In genomic region chr12:84050744-84051143, GRCm38 (mm10) we compare ENCODE assay signal across 19 mouse cellular contexts. TPM values are rescaled to one million over a fixed set of nuclear protein-coding genes. Genes with fewer than 3 reads are reported as not detected.
A peak's percentile ranks its signal among the peaks of the same experiment; 100 is the strongest.
DNase-seq lines count a peak whose midpoint lies in the region; ATAC-seq and TF ChIP-seq lines count a peak whose summit lies in the region.
"Not testable (repeated sequence)": the region's sequence is repeated elsewhere in the genome, so short reads cannot be mapped to it uniquely, and the experiment has no call there.
"Had no signal": no experiment of that assay in that cellular context is flagged by ENCODE, and none has a peak within 500 bp of the region (broad histone marks: within the 10 kb centered on the region; RNA-seq: fewer than 3 reads in every experiment).

No protein-coding gene starts in this region.

- 72% methylated on average over 5 of the region's 5 CpGs for WGBS in kidney, postnatal 0 days
- 81% methylated on average over 5 of the region's 5 CpGs for WGBS in liver, embryonic 11.5 days

- TF ChIP-seq CTCF in kidney, postnatal 0 days (IDR thresholded peaks at IDR 0.05; ENCODE audit: low read depth): not testable (repeated sequence)

- H3K27ac ChIP-seq in kidney, postnatal 0 days: 0 out of 2 replicates have a peak overlapping the region, but pooled peaks have one; percentile 70
- H3K27ac ChIP-seq in liver, embryonic 11.5 days (ENCODE audit: low read depth, low read length): not testable (repeated sequence)

- not testable (repeated sequence) for H3K4me3 ChIP-seq in kidney, postnatal 0 days (replicated peaks; ENCODE audit: low read depth, low read length); liver, embryonic 11.5 days (ENCODE audit: low read depth, low read length)

- peak; percentile 76 for DNase-seq in heart, adult 11 months
- DNase-seq in kidney, adult 18-20 months: peak; percentile 53
- DNase-seq in kidney, adult 8-10 months: peak; percentile 65 to 80
- DNase-seq in kidney, postnatal 0 days (ENCODE audit: low spot score): not testable (repeated sequence)
- DNase-seq in kidney, postnatal 14 days: peak; percentile 53
- peak; percentile 74 to 82 for DNase-seq in kidney, postnatal 36 days
- peak; percentile 26 for DNase-seq in liver, embryonic 11.5 days (ENCODE audit: low spot score)
- DNase-seq in testis, postnatal 10 days (ENCODE audit: low spot score): peak; percentile 16

- not testable (repeated sequence) for H3K9me3 ChIP-seq in kidney, postnatal 0 days (replicated peaks; ENCODE audit: low read length); liver, embryonic 11.5 days (ENCODE audit: control insufficient read depth, low read length)

- not testable (repeated sequence) for H3K4me1 ChIP-seq in kidney, postnatal 0 days (replicated peaks; ENCODE audit: insufficient read depth, low read length); liver, embryonic 11.5 days (replicated peaks; ENCODE audit: control insufficient read depth, insufficient read depth, low read length)

- H3K36me3 ChIP-seq in kidney, postnatal 0 days (ENCODE audit: insufficient read depth, low read length); liver, embryonic 11.5 days (ENCODE audit: control insufficient read depth, insufficient read depth, low read length): not testable (repeated sequence)

- not testable (repeated sequence) for H3K9ac ChIP-seq in kidney, postnatal 0 days (ENCODE audit: low read depth, low read length); liver, embryonic 11.5 days (ENCODE audit: low read depth, low read length)

- ATAC-seq in kidney, postnatal 0 days (replicated peaks; ENCODE audit: low FRiP score, low read depth): peak; percentile 79
- not testable (repeated sequence) for ATAC-seq in liver, embryonic 11.5 days (replicated peaks; ENCODE audit: low FRiP score)

- not testable (repeated sequence) for H3K4me2 ChIP-seq in kidney, postnatal 0 days (ENCODE audit: low read length); liver, embryonic 11.5 days

- H3K27me3 ChIP-seq in kidney, postnatal 0 days (ENCODE audit: insufficient read depth, low read length): not testable (repeated sequence)
- peaks cover 23% of the 10 kb centered on the region for H3K27me3 ChIP-seq in liver, embryonic 11.5 days (replicated peaks; ENCODE audit: control insufficient read depth, insufficient read depth, low read length)

RNA-seq across cellular contexts. Expression of gene Acot3, which starts 1.2 kb away (rescaled TPM):
- polyA plus RNA-seq in kidney, postnatal 0 days (2015; fragmentation: Nextera tagmentation; extraction: Ambion mirVana): 9.3 and 9.5 TPM in 2 replicates
- polyA plus RNA-seq in liver, embryonic 11.5 days (2014; fragmentation: Nextera tagmentation; extraction: Ambion mirVana): 3.0 and 3.8 TPM in 2 replicates
- polyA plus RNA-seq: activated CD4-positive, CD25-positive, alpha-beta regulatory T cell, adult 4 months; C2C12 had no signal

RNA-seq across cellular contexts. Expression of gene Gm49366, which starts 12.0 kb away (rescaled TPM):
- polyA plus RNA-seq in kidney, postnatal 0 days (2015; fragmentation: Nextera tagmentation; extraction: Ambion mirVana): not detected in 2 replicates
- polyA plus RNA-seq in liver, embryonic 11.5 days (2014; fragmentation: Nextera tagmentation; extraction: Ambion mirVana): not detected in 2 replicates
- polyA plus RNA-seq: activated CD4-positive, CD25-positive, alpha-beta regulatory T cell, adult 4 months; C2C12; cerebellum, adult 2 months; cortical plate, adult 2 months; embryonic facial prominence, embryonic 10.5 days; embryonic facial prominence, embryonic 12.5 days; embryonic facial prominence, embryonic 14.5 days; forebrain, embryonic 11.5 days; forebrain, embryonic 13.5 days; forebrain, embryonic 15.5 days; Patski had no signal

RNA-seq across cellular contexts. Expression of gene Acot4, which starts 12.6 kb away (rescaled TPM):
- 17.5 and 20.7 TPM in 2 replicates for polyA plus RNA-seq in kidney, postnatal 0 days (2015; fragmentation: Nextera tagmentation; extraction: Ambion mirVana)
- polyA plus RNA-seq in liver, embryonic 11.5 days (2014; fragmentation: Nextera tagmentation; extraction: Ambion mirVana): 8.4 and 8.5 TPM in 2 replicates
- polyA plus RNA-seq: activated CD4-positive, CD25-positive, alpha-beta regulatory T cell, adult 4 months had no signal

RNA-seq across cellular contexts. Expression of gene Acot5, which starts 18.4 kb away (rescaled TPM):
- polyA plus RNA-seq in kidney, postnatal 0 days (2015; fragmentation: Nextera tagmentation; extraction: Ambion mirVana): not detected in 2 replicates
- polyA plus RNA-seq in liver, embryonic 11.5 days (2014; fragmentation: Nextera tagmentation; extraction: Ambion mirVana): not detected in 2 replicates
- polyA plus RNA-seq: activated CD4-positive, CD25-positive, alpha-beta regulatory T cell, adult 4 months; C2C12; embryonic facial prominence, embryonic 10.5 days; embryonic facial prominence, embryonic 12.5 days; embryonic facial prominence, embryonic 14.5 days; forebrain, embryonic 11.5 days; forebrain, embryonic 13.5 days had no signal

RNA-seq across cellular contexts. Expression of gene Acot1, which starts 41.5 kb away (rescaled TPM):
- 176 and 184 TPM in 2 replicates for polyA plus RNA-seq in kidney, postnatal 0 days (2015; fragmentation: Nextera tagmentation; extraction: Ambion mirVana)
- 42.9 and 44.2 TPM in 2 replicates for polyA plus RNA-seq in liver, embryonic 11.5 days (2014; fragmentation: Nextera tagmentation; extraction: Ambion mirVana)
- polyA plus RNA-seq: activated CD4-positive, CD25-positive, alpha-beta regulatory T cell, adult 4 months had no signal
